Mouse (Mus musculus) liver, adult 2 months (tissue): ENCODE measurements at regions not wholly inside any gene's neighbourhood (a gene's known extent, or its start where the extent isn't known, plus 50 kb on each side); places are given as distances from the start of the nearest gene placed in this dataset.

Experiments
- DNase-seq: peaks from one replicate; pipeline ENCODE4 v3.0.0-alpha.2; 2011; ENCODE audit warnings: low read depth, low spot score; ENCODE audit errors: extremely low read depth
- H3K27ac ChIP-seq: fragments of 200-500 bp; replicated peaks from 2 replicates; pipeline ENCODE4 v1.5.1; 2012; ENCODE audit warnings: low read depth, mild to moderate bottlenecking, control low read depth, inconsistent platforms, low read length; ENCODE audit not compliant: insufficient read depth
- H3K27me3 ChIP-seq: fragments of 200-500 bp; 2 replicates; pipeline ENCODE4 v1.6.1; 2012; ENCODE audit warnings: mild to moderate bottlenecking, moderate library complexity, low read length, inconsistent platforms; ENCODE audit not compliant: control insufficient read depth, insufficient read depth
- H3K36me3 ChIP-seq: fragments of 200-500 bp; 2 replicates; pipeline ENCODE4 v1.6.1; 2012; ENCODE audit warnings: low read length, inconsistent platforms; ENCODE audit not compliant: control insufficient read depth, insufficient read depth
- H3K4me1 ChIP-seq: fragments of 200-500 bp; 2 replicates; pipeline ENCODE4 v1.6.1; 2011; ENCODE audit warnings: low read length; ENCODE audit not compliant: control insufficient read depth, insufficient read depth
- H3K4me3 ChIP-seq: fragments of 200-500 bp; 2 replicates; pipeline ENCODE4 v1.5.1; 2011; ENCODE audit warnings: low read depth, mild to moderate bottlenecking, control low read depth, low read length, moderate library complexity; ENCODE audit not compliant: insufficient read depth
- H3K79me2 ChIP-seq: fragments of 200-500 bp; 2 replicates; pipeline ENCODE4 v1.6.1; 2012; ENCODE audit warnings: inconsistent platforms, mild to moderate bottlenecking, low read length, moderate library complexity; ENCODE audit not compliant: control insufficient read depth, insufficient read depth
- H3K9ac ChIP-seq: fragments of 200-500 bp; 2 replicates; pipeline ENCODE4 v1.6.1; 2012; ENCODE audit warnings: low read depth, mild to moderate bottlenecking, control low read depth, inconsistent platforms, low read length
- CTCF ChIP-seq: fragments of 200-500 bp; IDR thresholded peaks from 2 replicates; pipeline ENCODE4 v1.5.1; 2011; ENCODE audit warnings: low read depth, low read length, control low read depth
- POLR2A ChIP-seq: fragments of 200-500 bp; IDR thresholded peaks from 2 replicates; pipeline ENCODE4 v1.6.1; 2011; ENCODE audit warnings: low read length, control low read depth; ENCODE audit not compliant: insufficient read depth; ENCODE audit errors: extremely low read depth
- WGBS: fragments of 180-500 bp; shearing (Covaris S2); methylation state at CpG from one replicate; pipeline ENCODE4 v1.1.7; 2018; 5-methylcytosine and 5-hydroxymethylcytosine counted together

DNA sequence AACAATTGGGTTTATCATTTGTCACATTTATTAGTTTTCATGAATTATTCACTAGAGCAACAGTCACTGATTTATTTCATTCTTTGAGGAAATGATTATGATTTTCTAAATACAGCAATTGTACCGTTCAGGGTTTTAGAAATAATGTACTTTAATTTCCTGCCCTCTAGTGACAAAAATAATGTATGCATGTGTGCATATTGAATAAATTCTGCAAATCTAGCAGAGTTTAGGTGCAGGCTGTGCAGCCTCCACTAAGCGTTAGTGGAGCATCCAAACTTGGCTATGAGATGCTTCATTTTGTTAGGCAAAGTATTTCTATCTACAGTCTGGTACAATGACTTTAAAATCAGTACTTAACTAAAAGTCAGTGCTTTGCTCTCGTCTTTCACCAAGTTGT lies 642.1 kb upstream of the A830018L16Rik start:
- no peaks in the 10 kb centered on the region for H3K36me3 ChIP-seq
- WGBS: 70% methylated on average over 3 of the region's 3 CpGs

DNA sequence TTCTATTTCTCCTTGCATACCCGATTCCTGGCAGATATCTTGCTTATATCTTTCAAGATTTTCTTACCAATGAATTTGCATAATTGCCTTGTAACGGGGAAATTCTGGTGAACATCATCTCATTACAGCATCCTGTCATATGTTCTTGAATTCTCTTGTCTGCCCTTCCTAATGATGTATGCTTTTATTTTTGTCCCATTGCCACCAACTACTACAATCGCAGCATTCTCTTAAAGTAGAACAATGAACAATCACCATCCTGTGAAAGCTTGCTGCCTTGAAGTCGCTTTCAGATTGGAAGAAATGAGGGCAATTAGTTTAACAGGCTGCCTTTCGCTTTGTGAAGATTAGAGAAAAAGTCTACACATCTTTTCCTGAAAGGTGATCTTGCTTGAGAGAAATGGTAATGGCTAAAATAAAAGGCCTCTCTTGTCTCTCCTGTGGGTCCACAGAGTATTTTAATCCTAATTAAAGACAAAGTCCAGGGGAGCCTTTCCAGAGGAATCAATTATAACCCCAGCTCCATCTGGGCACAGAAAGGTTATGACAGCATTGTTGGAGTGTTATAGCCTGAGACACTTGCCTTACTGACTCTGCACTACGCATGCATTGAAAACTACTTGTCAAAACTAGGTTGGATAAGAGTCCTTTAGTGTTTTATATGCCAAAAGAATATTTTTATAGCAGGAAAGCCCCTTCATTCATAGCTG lies 619.7 kb upstream of the A830018L16Rik start:
- DNase-seq: no peak
- 78% methylated on average over 6 of the region's 6 CpGs for WGBS
- H3K79me2 ChIP-seq: no peaks in the 10 kb centered on the region
- no peaks in the 10 kb centered on the region for H3K27me3 ChIP-seq
- no peaks in the 10 kb centered on the region for H3K4me1 ChIP-seq
- TF ChIP-seq POLR2A: no peak
- no peak for TF ChIP-seq CTCF
- no peak overlapping the region for H3K9ac ChIP-seq
- H3K27ac ChIP-seq: no peak overlapping the region
- H3K4me3 ChIP-seq: no peak overlapping the region
- no peaks in the 10 kb centered on the region for H3K36me3 ChIP-seq

More for the DNA sequence above, 642.1 kb upstream of the A830018L16Rik start:
- H3K27me3 ChIP-seq: no peaks in the 10 kb centered on the region
- no peaks in the 10 kb centered on the region for H3K4me1 ChIP-seq
- H3K27ac ChIP-seq: no peak overlapping the region
- no peak overlapping the region for H3K9ac ChIP-seq
- H3K4me3 ChIP-seq: no peak overlapping the region
- no peaks in the 10 kb centered on the region for H3K79me2 ChIP-seq
- TF ChIP-seq POLR2A: no peak
- no peak for TF ChIP-seq CTCF
- DNase-seq: no peak

DNA sequence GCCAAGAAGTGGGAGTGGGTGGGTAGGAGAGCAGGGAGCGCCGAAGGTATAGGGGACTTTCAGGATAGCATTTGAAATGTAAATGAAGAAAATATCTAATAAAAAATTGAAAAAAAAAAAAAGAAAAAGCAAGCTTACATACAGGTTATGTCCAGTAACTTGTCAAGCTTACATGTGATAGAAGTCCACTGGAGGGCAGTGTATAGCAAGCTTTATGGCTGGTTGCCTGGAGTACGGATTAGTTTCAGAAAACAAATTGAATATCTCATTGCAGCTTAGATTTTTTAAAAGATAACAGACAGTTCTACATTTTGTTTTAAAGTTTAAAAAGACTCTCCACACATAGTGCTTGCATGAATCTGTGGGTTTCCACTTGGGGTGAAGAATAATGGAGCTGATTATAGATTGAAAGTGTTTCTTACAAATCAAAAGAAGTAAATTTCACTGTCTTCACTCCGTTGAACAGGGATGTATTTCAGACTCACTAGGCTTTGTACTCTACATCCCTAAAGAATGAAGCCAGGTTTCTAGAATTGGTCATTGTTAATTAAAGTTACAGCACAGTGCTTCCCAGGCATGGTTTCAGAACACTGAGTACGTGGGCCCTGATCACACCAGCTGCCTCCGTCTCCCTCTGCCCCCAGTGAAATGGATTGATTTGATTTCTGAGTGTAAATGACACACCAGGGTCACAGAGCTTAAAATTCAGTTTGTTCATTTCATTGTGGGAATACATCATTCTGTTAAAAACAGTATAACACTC lies 578.1 kb upstream of the A830018L16Rik start:
- WGBS: 77% methylated on average over 6 of the region's 6 CpGs
- H3K4me1 ChIP-seq: no peaks in the 10 kb centered on the region
- TF ChIP-seq CTCF (peak; percentile 44), POLR2A (no peak)
- H3K79me2 ChIP-seq: no peaks in the 10 kb centered on the region
- DNase-seq: peak; percentile 12
- no peak overlapping the region for H3K4me3 ChIP-seq
- no peaks in the 10 kb centered on the region for H3K27me3 ChIP-seq
- H3K36me3 ChIP-seq: no peaks in the 10 kb centered on the region
- H3K27ac ChIP-seq: no peak overlapping the region
- H3K9ac ChIP-seq: no peak overlapping the region

DNA sequence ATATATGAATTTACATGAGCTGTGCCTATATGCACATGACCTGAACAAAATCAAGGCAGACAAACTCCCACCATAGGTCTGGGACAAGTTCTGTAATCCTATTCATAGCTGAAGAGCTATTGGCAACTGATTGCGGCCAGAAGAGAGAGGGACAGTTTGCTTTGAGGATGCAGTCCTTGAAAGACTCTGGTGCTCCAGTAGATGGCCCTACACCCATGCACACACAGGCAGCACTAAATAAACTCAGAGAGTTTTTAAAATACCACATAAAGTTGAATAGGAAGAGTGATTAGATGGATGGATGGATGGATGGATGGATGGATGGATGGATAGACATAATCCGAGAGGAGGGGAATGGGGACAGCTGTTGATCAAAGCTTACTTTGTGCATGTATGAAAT lies 576.7 kb upstream of the A830018L16Rik start:
- H3K4me1 ChIP-seq: no peaks in the 10 kb centered on the region

DNA sequence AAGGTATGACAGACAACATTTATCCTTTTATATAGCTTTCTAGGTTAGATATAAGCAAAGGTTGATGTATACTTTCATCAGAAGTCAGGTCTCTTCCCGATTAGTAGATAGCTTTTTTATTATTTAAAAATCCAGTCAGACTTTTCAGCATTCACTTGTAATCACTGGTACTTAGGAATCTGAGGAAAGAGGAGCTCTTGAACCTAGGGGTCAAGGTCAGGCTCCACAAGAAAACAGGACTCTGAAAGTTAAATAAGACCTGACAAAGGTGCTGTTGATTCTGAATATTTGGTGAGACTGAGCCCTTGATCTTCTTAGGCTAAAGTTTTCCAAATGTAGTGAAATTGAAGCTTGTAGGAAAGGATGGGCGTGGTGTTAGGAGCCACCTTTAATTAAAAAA lies 561.0 kb upstream of the A830018L16Rik start:
- H3K36me3 ChIP-seq: no peaks in the 10 kb centered on the region

More for the DNA sequence above, 576.7 kb upstream of the A830018L16Rik start:
- H3K4me3 ChIP-seq: no peak overlapping the region
- no peaks in the 10 kb centered on the region for H3K27me3 ChIP-seq
- no peaks in the 10 kb centered on the region for H3K79me2 ChIP-seq
- no peak overlapping the region for H3K27ac ChIP-seq
- no peak for TF ChIP-seq POLR2A
- TF ChIP-seq CTCF: no peak; the same call in 1 of the 2 replicates
- 78% methylated on average over 2 of the region's 2 CpGs for WGBS
- no peaks in the 10 kb centered on the region for H3K36me3 ChIP-seq
- no peak for DNase-seq
- no peak overlapping the region for H3K9ac ChIP-seq

DNA sequence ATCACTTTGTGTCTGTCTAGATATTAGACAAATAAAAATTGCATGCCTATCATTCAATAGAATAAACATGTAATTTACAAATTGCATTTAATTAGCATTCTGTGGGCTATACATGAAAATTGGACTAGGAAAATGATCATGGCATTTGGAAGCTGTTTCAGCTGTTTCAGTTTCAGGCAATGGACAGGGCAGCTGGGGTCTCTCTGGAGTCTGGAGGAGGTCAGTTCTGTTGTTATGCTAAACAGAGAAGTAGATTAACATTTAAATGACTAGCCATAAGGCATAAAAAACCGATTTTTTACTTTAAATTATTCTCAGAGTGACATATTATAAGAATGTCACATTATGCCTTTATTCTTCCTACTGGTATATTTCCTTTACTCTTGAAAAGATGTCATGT lies 559.4 kb upstream of the A830018L16Rik start:
- no peak for TF ChIP-seq CTCF
- TF ChIP-seq POLR2A: no peak
- 29% methylated on average over 1 of the region's 1 CpGs for WGBS
- Histone ChIP-seq H3K27ac (no peak overlapping the region), H3K79me2 (no peaks in the 10 kb centered on the region), H3K36me3 (no peaks in the 10 kb centered on the region), H3K4me1 (no peaks in the 10 kb centered on the region), H3K4me3 (no peak overlapping the region), H3K27me3 (no peaks in the 10 kb centered on the region), H3K9ac (no peak overlapping the region)
- DNase-seq: no peak

More for the DNA sequence above, 561.0 kb upstream of the A830018L16Rik start:
- no peak overlapping the region for H3K27ac ChIP-seq
- 73% methylated on average over 2 of the region's 2 CpGs for WGBS
- H3K9ac ChIP-seq: no peak overlapping the region
- H3K4me3 ChIP-seq: no peak overlapping the region
- H3K27me3 ChIP-seq: no peaks in the 10 kb centered on the region
- no peak for DNase-seq
- no peaks in the 10 kb centered on the region for H3K79me2 ChIP-seq
- H3K4me1 ChIP-seq: no peaks in the 10 kb centered on the region
- TF ChIP-seq POLR2A (no peak), CTCF (no peak)
